Mouse (Mus musculus): ENCODE measurements around the gene E130218I03Rik.

DNA sequence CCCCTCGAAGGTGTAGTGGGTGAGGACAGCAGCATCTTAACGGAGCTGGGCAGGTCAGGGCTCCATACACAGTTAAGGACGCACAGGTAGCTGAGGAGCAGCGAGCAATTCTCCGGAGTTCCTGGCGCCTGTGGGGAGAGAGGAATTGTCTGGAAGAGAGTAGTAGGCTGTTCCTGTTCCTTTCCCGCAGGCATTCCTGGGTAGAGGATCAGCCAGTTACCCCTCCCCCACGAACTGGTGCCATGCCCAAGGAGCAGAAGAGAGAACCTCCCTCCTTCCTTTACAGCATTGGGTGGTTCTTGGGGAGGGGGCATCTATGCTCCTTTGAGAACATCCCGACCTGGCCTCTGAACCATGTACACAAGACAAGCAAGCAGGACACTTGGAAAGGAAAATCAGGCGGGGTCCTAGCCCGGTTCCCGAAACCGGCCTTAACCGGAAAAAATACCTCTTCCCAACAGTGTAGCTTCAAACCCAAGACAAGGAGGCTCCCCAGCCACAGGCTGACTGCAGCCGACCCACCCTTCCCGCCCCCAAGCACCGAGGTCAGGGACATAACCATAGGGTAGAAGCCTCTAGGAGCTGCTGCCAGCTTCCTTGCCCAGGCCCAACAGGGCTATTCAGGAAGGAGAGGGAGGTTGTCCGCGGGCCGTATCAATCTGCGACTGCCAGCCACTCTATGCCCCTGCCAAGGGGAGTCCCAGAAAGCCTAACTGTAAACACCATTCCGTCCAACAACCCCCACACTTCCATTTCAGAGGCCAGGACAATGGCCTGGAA lies 8.9 kb downstream of the E130218I03Rik start:
- TF ChIP-seq CTCF (IDR thresholded peaks at IDR 0.05; ENCODE audit: low read depth, low read length) (no peak), POLR2A (IDR thresholded peaks at IDR 0.05; ENCODE audit: extremely low read depth, insufficient read depth, low read length) (no peak)
